Mouse (Mus musculus): Measurements from ENCODE around the gene Max. TPM values are rescaled to one million over a fixed set of nuclear protein-coding genes. Genes with fewer than 3 reads are reported as not detected.

Gene Max
- polyA plus RNA-seq, 1 experiment from 2014 or later, result 26.4 TPM

DNA sequence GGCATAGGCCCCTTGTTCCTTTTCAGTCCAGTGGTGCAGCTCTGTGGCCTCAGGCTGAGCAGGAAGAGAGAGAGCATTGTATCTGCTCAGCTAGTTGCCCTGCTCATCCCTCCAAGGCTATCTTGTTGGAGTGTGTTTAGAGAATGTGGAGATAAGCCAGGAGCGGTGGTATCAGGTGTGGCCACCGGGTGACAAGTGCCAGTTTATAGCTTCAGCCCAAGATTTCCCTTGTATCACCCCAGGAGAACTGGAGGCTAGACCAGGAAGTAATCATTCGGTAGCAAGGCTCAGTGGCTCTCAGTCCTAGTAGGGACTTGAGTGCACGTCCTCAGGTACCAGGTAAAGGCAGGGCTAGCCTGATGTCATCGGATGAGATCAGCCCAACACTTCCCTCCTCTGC lies 52.8 kb downstream of the Max start:
- Histone ChIP-seq H3K27ac (ENCODE audit: low read depth, low read length) (no peak overlapping the region), H3K4me2 (peak overlapping the region; percentile 4; the same call in 1 of the 2 replicates), H3K36me3 (ENCODE audit: control insufficient read depth, insufficient read depth, low read length) (no peaks in the 10 kb centered on the region), H3K4me3 (ENCODE audit: low read depth, low read length) (no peak overlapping the region), H3K9ac (ENCODE audit: low read depth, low read length) (no peak overlapping the region), H3K27me3 (ENCODE audit: control insufficient read depth, insufficient read depth, low read length) (no peaks in the 10 kb centered on the region; the same call in 1 of the 2 replicates), H3K4me1 (ENCODE audit: control insufficient read depth, insufficient read depth, low read length) (peaks cover 12% of the 10 kb centered on the region; the same call in 1 of the 2 replicates), H3K9me3 (replicated peaks; ENCODE audit: control insufficient read depth, low read length) (no peaks in the 10 kb centered on the region)
- peak; percentile 60 for ATAC-seq (replicated peaks; ENCODE audit: insufficient number of reproducible peaks, low FRiP score, low TSS enrichment)
- 46% methylated on average over 5 of the region's 5 CpGs for WGBS (ENCODE audit: insufficient replicate concordance)

DNA sequence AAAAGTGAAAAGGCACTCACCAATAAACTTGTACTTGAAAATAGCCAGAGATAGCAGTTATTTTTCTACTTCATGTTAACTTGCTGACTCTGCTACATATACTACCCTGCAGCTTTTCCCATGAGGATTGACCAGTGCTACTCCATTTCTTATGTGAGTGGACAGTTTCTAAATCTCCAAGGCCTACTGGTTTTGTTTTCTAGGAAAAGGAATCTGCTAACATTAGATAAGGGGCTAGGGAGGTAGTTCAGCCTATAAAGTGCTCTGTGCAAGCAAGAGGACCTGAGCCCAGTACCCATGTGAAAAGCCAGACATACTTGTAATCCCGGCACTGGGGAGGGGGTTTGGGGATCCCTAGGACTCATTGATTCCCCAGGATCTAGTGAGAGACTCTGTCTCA lies 55.7 kb downstream of the Max start:
- H3K4me3 ChIP-seq (ENCODE audit: low read depth, low read length), result no peak overlapping the region
- H3K9me3 ChIP-seq (replicated peaks; ENCODE audit: control insufficient read depth, low read length), result no peaks in the 10 kb centered on the region
- no peak for ATAC-seq (replicated peaks; ENCODE audit: insufficient number of reproducible peaks, low FRiP score, low TSS enrichment)
- 56% methylated on average over 1 of the region's 1 CpGs for WGBS (ENCODE audit: insufficient replicate concordance)
- H3K27me3 ChIP-seq (ENCODE audit: control insufficient read depth, insufficient read depth, low read length), result no peaks in the 10 kb centered on the region; the same call in 1 of the 2 replicates
- H3K4me1 ChIP-seq (ENCODE audit: control insufficient read depth, insufficient read depth, low read length), result peaks cover 12% of the 10 kb centered on the region; the same call in 1 of the 2 replicates
- H3K27ac ChIP-seq (ENCODE audit: low read depth, low read length), result no peak overlapping the region
- H3K9ac ChIP-seq (ENCODE audit: low read depth, low read length), result no peak overlapping the region
- H3K4me2 ChIP-seq, result no peak overlapping the region
- no peaks in the 10 kb centered on the region for H3K36me3 ChIP-seq (ENCODE audit: control insufficient read depth, insufficient read depth, low read length)

DNA sequence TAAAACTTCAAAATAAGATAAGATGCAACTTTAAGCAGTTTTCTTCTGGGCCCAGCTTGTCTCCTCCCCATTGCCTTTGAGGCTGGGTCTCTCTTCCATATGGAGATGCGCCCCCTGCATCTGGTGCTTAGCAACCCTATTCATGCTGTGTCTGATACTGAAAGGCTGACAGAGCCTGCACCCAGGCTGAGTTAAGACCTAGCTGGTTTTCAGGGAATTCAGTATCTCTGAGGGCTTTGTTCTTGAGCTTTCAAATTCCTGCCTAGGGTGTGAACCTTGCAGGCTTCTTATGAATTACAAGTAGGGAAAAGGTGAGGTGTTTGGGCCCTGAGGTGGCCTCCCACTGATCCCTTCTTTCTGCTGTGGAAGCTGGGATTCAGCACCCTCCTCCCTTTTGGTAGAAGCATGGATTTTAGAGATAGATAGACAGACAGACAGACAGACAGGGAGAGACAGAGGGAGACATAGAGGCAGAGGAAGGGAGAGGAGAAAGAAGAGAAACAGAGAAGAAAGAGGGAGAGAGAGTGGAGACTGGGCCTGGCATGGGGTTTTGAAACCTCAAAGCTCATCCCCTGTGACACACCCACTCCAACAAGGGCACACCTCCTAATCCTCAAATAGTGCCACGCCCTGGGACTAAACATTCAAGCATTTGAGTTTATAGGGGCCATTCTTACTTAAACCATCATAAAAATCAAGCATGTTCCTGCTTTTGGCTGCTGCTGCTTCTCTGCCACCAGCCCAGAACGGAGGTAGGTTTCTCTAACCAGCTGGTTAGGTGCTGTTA lies 60.3 kb downstream of the Max start:
- Histone ChIP-seq H3K4me1 (ENCODE audit: control insufficient read depth, insufficient read depth, low read length) (0 out of 2 replicates have a peak, but pooled peaks cover 5% of the 10 kb centered on the region), H3K36me3 (ENCODE audit: control insufficient read depth, insufficient read depth, low read length) (no peaks in the 10 kb centered on the region), H3K9ac (ENCODE audit: low read depth, low read length) (no peak overlapping the region), H3K27me3 (ENCODE audit: control insufficient read depth, insufficient read depth, low read length) (no peaks in the 10 kb centered on the region), H3K4me3 (ENCODE audit: low read depth, low read length) (no peak overlapping the region), H3K4me2 (no peak overlapping the region), H3K27ac (ENCODE audit: low read depth, low read length) (no peak overlapping the region), H3K9me3 (replicated peaks; ENCODE audit: control insufficient read depth, low read length) (no peaks in the 10 kb centered on the region)
- WGBS (ENCODE audit: insufficient replicate concordance), result 79% methylated on average over 3 of the region's 3 CpGs
- no peak for ATAC-seq (replicated peaks; ENCODE audit: insufficient number of reproducible peaks, low FRiP score, low TSS enrichment)

DNA sequence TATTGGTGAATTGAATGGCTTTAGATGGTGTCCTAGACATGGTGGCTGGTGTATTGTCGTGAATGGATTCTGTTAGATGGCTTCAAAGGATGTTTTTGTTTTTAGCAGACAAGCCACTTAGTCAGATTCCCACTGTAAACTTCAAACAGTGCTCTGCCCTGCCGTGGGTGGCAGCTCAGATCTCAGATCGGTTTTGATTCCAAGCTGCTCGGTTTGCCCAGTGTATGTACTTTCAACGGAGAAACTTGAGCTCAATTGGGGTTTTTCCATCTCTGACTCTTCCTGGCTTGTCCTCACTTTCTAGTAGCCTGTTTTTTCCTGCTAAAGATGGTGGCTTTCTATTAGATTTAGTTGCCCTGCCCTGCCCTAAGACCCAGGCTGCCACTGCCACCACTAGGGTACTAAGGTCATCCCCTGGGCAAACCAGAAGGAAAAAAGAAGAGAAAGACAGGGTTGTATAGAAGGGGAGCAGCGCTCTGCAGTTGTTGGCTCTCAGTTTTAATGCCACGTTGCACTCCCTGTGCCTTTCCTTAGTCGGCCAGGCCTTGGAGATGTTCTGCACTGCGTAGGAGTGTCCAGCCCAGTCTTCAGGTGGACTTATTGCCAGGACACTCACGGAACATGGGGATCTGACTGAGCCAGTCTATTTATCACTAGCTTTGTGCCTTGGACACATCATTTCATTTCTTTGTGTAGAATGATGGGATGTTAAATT lies 62.6 kb downstream of the Max start:
- no peaks in the 10 kb centered on the region for H3K9me3 ChIP-seq (replicated peaks; ENCODE audit: control insufficient read depth, low read length)
- H3K4me2 ChIP-seq, result no peak overlapping the region
- peaks cover 10% of the 10 kb centered on the region for H3K4me1 ChIP-seq (ENCODE audit: control insufficient read depth, insufficient read depth, low read length)
- H3K27ac ChIP-seq (ENCODE audit: low read depth, low read length), result no peak overlapping the region
- no peaks in the 10 kb centered on the region for H3K36me3 ChIP-seq (ENCODE audit: control insufficient read depth, insufficient read depth, low read length)
- no peak for ATAC-seq (replicated peaks; ENCODE audit: insufficient number of reproducible peaks, low FRiP score, low TSS enrichment)
- no peaks in the 10 kb centered on the region for H3K27me3 ChIP-seq (ENCODE audit: control insufficient read depth, insufficient read depth, low read length)
- no peak overlapping the region for H3K4me3 ChIP-seq (ENCODE audit: low read depth, low read length)
- 87% methylated on average over 10 of the region's 10 CpGs for WGBS (ENCODE audit: insufficient replicate concordance)
- H3K9ac ChIP-seq (ENCODE audit: low read depth, low read length), result no peak overlapping the region

DNA sequence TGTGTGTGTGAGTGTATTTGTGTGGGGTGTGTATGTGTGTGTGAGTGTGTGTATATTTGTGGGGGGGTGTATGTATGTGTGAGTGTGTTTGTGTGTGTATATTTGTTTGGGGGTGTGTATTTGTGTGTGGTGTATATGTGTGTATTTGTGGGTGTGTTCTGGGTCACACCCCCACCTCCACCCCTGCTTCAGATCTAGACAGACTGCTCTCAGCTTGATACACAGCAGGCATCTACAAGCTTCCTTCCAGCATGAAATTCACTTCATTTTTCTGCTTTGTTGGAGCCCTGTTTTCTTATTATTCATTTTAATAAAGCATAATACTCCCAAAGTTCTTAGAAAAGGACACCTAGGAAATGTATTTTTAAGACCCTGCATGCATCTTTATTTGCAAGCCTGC lies 63.9 kb downstream of the Max start:
- Histone ChIP-seq H3K9ac (ENCODE audit: low read depth, low read length) (no peak overlapping the region), H3K27ac (ENCODE audit: low read depth, low read length) (no peak overlapping the region), H3K4me1 (ENCODE audit: control insufficient read depth, insufficient read depth, low read length) (peaks cover 10% of the 10 kb centered on the region), H3K9me3 (replicated peaks; ENCODE audit: control insufficient read depth, low read length) (no peaks in the 10 kb centered on the region), H3K27me3 (ENCODE audit: control insufficient read depth, insufficient read depth, low read length) (no peaks in the 10 kb centered on the region), H3K4me2 (no peak overlapping the region), H3K4me3 (ENCODE audit: low read depth, low read length) (no peak overlapping the region), H3K36me3 (ENCODE audit: control insufficient read depth, insufficient read depth, low read length) (no peaks in the 10 kb centered on the region)
- no peak for ATAC-seq (replicated peaks; ENCODE audit: insufficient number of reproducible peaks, low FRiP score, low TSS enrichment)

DNA sequence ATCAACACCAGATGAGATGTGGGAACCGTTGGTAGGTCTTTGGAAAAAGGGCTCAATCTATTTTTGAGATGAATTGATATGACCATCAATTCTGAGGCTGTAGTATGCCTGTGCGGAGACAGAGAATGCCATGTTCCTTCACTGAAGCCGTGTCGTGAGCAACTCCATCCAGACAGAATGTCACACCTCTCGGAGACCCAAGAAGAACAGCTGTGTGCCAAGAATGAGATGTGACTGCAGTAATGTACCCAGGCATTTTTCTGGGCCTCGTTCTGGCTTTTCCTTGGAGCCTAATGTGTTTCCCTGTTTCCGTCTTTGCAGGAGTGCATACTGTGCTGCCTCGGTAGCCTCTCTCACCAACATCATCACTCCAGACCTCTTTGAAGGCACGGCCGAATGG lies 65.0 kb downstream of the Max start:
- 87% methylated on average over 10 of the region's 10 CpGs for WGBS (ENCODE audit: insufficient replicate concordance)
- Histone ChIP-seq H3K36me3 (ENCODE audit: control insufficient read depth, insufficient read depth, low read length) (no peaks in the 10 kb centered on the region), H3K4me1 (ENCODE audit: control insufficient read depth, insufficient read depth, low read length) (peaks cover 10% of the 10 kb centered on the region), H3K27me3 (ENCODE audit: control insufficient read depth, insufficient read depth, low read length) (no peaks in the 10 kb centered on the region), H3K27ac (ENCODE audit: low read depth, low read length) (no peak overlapping the region), H3K9ac (ENCODE audit: low read depth, low read length) (no peak overlapping the region), H3K4me3 (ENCODE audit: low read depth, low read length) (no peak overlapping the region), H3K4me2 (no peak overlapping the region), H3K9me3 (replicated peaks; ENCODE audit: control insufficient read depth, low read length) (no peaks in the 10 kb centered on the region)
- ATAC-seq (replicated peaks; ENCODE audit: insufficient number of reproducible peaks, low FRiP score, low TSS enrichment), result no peak

DNA sequence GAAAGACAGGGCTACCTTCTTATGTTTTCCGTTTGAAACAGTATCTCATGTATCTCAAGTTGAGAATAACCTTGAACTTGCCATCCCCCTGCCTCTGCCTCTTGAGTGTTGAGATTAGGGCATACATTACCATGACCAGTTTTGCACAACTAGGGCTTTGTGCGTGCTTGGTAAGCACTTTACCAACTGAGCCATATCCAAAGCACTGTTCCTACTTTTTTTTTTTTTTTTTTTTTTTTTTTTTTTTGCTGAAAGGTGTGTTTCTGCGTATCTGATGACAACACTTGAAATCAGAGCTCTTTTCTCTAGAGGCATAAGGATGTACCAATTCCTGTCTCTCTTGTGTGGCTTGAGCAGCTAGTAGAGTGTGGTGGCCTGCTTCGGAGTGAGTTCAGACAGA lies 65.4 kb downstream of the Max start:
- Histone ChIP-seq H3K4me1 (ENCODE audit: control insufficient read depth, insufficient read depth, low read length) (peaks cover 12% of the 10 kb centered on the region), H3K4me2 (no peak overlapping the region), H3K36me3 (ENCODE audit: control insufficient read depth, insufficient read depth, low read length) (no peaks in the 10 kb centered on the region), H3K27ac (ENCODE audit: low read depth, low read length) (peak overlapping the region; percentile 70; the same call in 1 of the 2 replicates), H3K27me3 (ENCODE audit: control insufficient read depth, insufficient read depth, low read length) (no peaks in the 10 kb centered on the region), H3K9ac (ENCODE audit: low read depth, low read length) (no peak overlapping the region), H3K9me3 (replicated peaks; ENCODE audit: control insufficient read depth, low read length) (no peaks in the 10 kb centered on the region), H3K4me3 (ENCODE audit: low read depth, low read length) (no peak overlapping the region)
- no peak for ATAC-seq (replicated peaks; ENCODE audit: insufficient number of reproducible peaks, low FRiP score, low TSS enrichment)
- WGBS (ENCODE audit: insufficient replicate concordance), result 80% methylated on average over 4 of the region's 4 CpGs

DNA sequence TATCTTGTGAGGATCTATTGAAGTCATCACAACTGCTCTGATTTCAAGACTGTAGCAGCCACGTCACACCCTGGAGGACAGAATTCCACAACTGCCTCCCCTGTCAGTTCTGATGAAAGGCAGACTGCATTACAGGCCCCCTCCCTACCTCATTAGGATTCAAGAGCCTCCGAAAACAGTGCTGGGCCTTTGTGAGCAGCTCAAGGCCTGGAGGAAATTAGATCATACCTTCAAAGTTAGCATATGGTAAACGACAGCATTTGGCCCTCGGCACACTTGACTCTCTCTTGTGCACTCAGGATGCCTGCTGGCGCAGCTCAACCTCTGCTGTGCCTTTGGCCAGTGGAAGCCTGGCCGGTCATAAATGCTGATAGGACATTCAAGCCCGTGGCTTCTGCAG lies 66.2 kb downstream of the Max start:
- peaks cover 15% of the 10 kb centered on the region for H3K4me1 ChIP-seq (ENCODE audit: control insufficient read depth, insufficient read depth, low read length)
- 24% methylated on average over 7 of the region's 7 CpGs for WGBS (ENCODE audit: insufficient replicate concordance)
- no peak overlapping the region for H3K4me3 ChIP-seq (ENCODE audit: low read depth, low read length)
- H3K9me3 ChIP-seq (replicated peaks; ENCODE audit: control insufficient read depth, low read length), result no peaks in the 10 kb centered on the region
- no peak overlapping the region for H3K4me2 ChIP-seq
- no peak overlapping the region for H3K9ac ChIP-seq (ENCODE audit: low read depth, low read length)
- peak overlapping the region; percentile 70; the same call in 1 of the 2 replicates for H3K27ac ChIP-seq (ENCODE audit: low read depth, low read length)
- H3K36me3 ChIP-seq (ENCODE audit: control insufficient read depth, insufficient read depth, low read length), result no peaks in the 10 kb centered on the region
- peak; percentile 70 for ATAC-seq (replicated peaks; ENCODE audit: insufficient number of reproducible peaks, low FRiP score, low TSS enrichment)
- H3K27me3 ChIP-seq (ENCODE audit: control insufficient read depth, insufficient read depth, low read length), result no peaks in the 10 kb centered on the region

Measured in heart, embryonic 11.5 days (tissue).